Mouse (Mus musculus) megakaryocyte progenitor cell, adult 5-6 weeks (primary cell): ENCODE results near the gene Tdp1. TPM values are rescaled to one million over a fixed set of nuclear protein-coding genes. Genes with fewer than 3 reads are reported as not detected.

Source experiments
- ATAC-seq: replicated peaks from 2 replicates; pipeline ENCODE4 v1.8.0; 2016; ENCODE audit warnings: mild to moderate bottlenecking, moderate TSS enrichment, inconsistent platforms; ENCODE audit not compliant: poor library complexity
- total RNA-seq, 2 experiments: library from RNA; stranded (forward) in 1 of 2; stranded (reverse) in 1 of 2; fragments of 157-497, 149-512 nt in 1 of 2; fragments of 200-1000 nt in 1 of 2; gene quantifications; 2 replicates each; pipeline versions ENCODE4 v1.2.3 to v1.2.4; 2015 to 2017

The Tdp1 gene
- total RNA-seq, 2 experiments from 2014 or later, result 13.1 to 37.8 TPM

- no peak for ATAC-seq
These were observed 13.5 kb downstream of the Tdp1 start for GRCm38 (mm10) chr12:99897846-99898245.

GRCm38 (mm10) chr12:99898248-99898870 lies 14.0 kb downstream of the Tdp1 start:
- peak; percentile 18; the same call in 1 of the 2 replicates for ATAC-seq

GRCm38 (mm10) chr12:99899991-99900390 lies 15.7 kb downstream of the Tdp1 start:
- ATAC-seq, result no peak; the same call in 1 of the 2 replicates

- no peak for ATAC-seq
These were observed 17.9 kb downstream of the Tdp1 start for GRCm38 (mm10) chr12:99901973-99902866.

- ATAC-seq, result peak; percentile 70
These were observed 18.6 kb downstream of the Tdp1 start for GRCm38 (mm10) chr12:99902867-99903370.

- no peak for ATAC-seq
These were observed 20.2 kb downstream of the Tdp1 start for GRCm38 (mm10) chr12:99904537-99904936.

GRCm38 (mm10) chr12:99911466-99911865 lies 27.1 kb downstream of the Tdp1 start:
- no peak for ATAC-seq

GRCm38 (mm10) chr12:99917800-99918427 lies 33.6 kb downstream of the Tdp1 start:
- ATAC-seq, result no peak

GRCm38 (mm10) chr12:99919636-99920035 lies 35.3 kb downstream of the Tdp1 start:
- ATAC-seq, result no peak

GRCm38 (mm10) chr12:99921045-99921444 lies 36.7 kb downstream of the Tdp1 start:
- ATAC-seq, result peak; percentile 68; the same call in 1 of the 2 replicates

GRCm38 (mm10) chr12:99923131-99923606 lies 38.9 kb downstream of the Tdp1 start:
- no peak for ATAC-seq

GRCm38 (mm10) chr12:99923703-99924102 lies 39.4 kb downstream of the Tdp1 start:
- no peak for ATAC-seq

- no peak for ATAC-seq
These were observed 44.0 kb downstream of the Tdp1 start for GRCm38 (mm10) chr12:99928311-99928710.

GRCm38 (mm10) chr12:99929160-99929559 lies 44.8 kb downstream of the Tdp1 start:
- no peak for ATAC-seq

GRCm38 (mm10) chr12:99932245-99932644 lies 47.9 kb downstream of the Tdp1 start:
- no peak for ATAC-seq

GRCm38 (mm10) chr12:99933630-99934029 lies 49.3 kb downstream of the Tdp1 start:
- ATAC-seq, result no peak

- no peak for ATAC-seq
These were observed 51.1 kb downstream of the Tdp1 start for GRCm38 (mm10) chr12:99935403-99935802.

GRCm38 (mm10) chr12:99938476-99938875 lies 54.2 kb downstream of the Tdp1 start:
- no peak for ATAC-seq

GRCm38 (mm10) chr12:99939179-99939578 lies 54.9 kb downstream of the Tdp1 start:
- no peak for ATAC-seq

- no peak for ATAC-seq
These were observed 56.4 kb downstream of the Tdp1 start for GRCm38 (mm10) chr12:99940704-99941103.

- peak; percentile 90 for ATAC-seq
These were observed 58.1 kb downstream of the Tdp1 start for GRCm38 (mm10) chr12:99942441-99942840.
